Mouse (Mus musculus): Measurements from ENCODE around the gene Cx3cr1.
"Not testable (repeated sequence)": the region's sequence is repeated elsewhere in the genome, so short reads cannot be mapped to it uniquely, and the experiment has no call there.

Gene Cx3cr1

DNA sequence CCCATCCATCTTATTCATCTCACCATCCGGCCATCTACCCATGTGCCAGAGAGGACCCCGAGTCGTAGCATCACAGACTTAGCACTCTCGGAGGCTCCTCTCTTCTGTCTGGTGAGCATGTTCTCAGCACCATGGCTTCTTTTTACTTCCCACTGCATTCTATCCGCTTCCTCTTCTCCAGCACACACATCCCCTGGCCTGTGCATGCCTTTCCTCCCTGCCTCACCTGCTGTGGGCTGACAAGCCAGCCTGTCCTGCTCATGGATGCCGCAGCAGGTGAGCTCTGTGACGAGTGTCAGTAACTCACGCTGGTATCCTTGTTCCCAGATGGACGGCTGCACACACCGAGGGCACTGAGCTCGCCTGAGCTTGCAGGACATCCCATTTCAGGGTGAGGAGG is at the start of gene Cx3cr1:
Cx3cr1 (minus strand) TSS at position 101 of the 400 bp plus-strand sequence.
- DNase-seq, result no peak

DNA sequence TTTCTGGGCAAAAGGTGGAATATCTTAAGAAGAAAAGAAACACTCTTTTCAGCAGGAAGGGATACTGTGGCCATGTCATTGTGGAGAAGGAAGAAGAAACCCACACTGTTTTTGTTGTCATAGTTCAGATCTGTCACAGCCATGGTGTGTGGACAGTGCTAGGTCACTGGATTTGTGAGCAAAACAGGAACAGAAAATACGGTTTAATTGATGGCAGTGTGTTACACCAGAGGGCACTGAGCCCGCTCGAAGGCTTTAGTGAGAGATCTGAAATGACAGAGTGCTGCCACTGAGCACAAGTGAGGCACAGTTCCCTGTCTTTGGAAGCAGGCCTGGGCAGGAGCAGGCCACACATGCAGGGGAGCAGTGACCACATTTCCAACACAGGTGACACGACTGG is 48.5 kb upstream of the Cx3cr1 start:
- DNase-seq, result no peak

DNA sequence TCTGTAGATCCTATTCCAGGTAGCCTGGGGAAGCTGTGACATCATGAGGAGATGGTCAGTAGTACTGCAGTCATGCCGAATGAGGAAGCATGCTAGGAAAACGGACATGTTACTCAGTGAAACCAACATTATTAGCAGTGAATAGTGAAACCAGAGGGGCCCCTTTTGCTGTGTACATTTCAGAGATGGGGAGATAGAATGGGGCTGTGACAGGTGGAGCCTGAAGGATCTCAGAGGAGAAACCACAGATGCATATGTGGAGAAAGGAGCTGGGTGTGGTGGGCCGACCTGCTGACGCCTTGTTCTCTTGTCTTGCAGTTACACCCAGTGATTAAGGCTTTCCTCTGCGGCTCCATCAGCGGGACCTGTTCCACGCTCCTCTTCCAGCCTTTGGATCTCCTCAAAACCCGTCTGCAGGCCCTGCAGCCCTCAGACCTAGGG is 46.5 kb upstream of the Cx3cr1 start:
- no peak for DNase-seq

DNA sequence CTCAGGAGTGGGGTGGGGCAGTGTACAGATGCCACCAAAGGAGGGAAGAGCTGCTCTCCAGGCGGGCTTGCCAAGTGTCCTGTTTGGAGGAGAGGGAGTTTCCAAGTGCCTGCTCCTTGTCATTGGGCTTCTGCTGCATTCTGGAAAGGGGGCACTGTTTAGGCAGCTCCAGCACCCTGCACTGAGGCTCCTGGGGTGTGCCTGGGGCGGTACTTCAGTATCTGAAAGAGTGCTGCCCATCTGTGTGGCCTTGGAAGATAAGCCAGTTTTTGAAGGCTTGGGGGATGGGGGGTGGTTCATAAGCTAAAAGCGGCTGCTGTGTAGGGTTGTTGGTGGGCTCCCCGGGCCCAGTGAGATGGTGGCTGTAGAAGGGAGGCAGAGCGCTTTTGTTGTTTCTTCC is 45.9 kb upstream of the Cx3cr1 start:
- DNase-seq, result no peak

DNA sequence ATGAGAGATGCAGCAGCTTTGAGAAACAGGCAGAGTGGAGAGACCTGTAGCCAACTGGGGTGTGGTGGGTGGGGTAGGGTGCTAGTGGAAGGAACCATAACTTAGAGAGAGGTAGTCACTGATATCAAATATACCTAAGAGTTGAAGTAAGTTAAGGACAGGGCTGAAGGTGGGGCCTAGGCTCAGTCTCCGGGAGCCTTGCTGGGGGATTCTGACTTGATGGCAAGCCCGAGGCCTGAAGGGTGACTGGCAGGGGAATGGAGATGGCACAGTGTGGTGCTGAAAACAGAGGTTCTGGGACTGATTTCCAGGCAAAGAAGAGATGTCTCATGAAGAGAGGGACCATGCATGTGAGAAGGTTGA is 45.1 kb upstream of the Cx3cr1 start:
- DNase-seq, result no peak

DNA sequence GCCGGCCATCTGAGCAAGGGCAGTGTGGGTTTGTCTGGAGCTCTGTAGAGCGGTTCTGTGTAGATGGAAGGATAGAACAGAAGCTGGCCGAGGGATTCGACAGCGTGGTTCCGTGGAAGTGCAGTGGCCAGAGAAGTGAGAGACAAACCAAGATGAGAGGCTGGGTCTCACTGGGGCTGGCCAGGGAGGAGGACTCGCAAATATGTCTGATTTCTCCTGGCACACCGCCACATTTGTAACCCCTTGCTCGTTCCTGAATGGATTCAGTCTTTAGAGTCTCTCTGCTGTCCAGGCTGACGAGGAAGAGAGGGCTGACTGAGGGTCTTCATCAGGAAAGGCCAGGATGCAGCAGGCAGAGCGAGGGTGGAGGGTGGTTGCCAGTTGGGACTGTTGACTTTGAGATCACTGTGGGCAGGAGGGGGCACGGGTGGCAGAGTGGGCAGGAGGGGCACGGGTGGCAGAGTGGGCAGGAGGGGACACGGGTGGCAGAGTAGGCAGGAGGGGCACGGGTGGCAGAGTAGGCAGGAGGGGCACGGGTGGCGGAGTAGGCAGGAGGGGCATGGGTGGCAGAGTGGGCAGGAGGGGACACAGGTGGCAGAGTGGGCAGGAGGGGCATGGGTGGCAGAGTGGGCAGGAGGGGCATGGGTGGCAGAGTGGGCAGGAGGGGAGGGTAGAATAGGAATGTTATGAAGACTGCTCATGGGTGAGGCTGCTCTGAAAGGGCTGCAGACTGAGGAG is 44.5 kb upstream of the Cx3cr1 start:
- DNase-seq, result no peak

DNA sequence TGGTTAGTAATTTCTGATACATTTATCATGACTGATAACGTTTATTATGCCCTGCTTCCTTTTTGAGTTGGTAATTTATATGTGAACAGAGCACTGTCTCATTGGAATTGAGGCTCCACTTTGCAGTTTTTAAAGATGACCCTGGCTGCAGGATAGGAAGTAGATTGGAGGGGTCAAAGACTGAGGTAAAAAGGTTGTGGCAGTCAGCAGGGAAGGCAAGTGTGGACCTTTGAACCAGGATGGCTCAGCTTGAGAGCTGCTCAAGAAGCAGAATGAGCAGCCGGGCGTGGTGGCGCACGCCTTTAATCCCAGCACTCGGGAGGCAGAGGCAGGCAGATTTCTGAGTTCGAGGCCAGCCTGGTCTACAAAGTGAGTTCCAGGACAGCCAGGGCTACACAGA is 43.8 kb upstream of the Cx3cr1 start:
- DNase-seq, result no peak

DNA sequence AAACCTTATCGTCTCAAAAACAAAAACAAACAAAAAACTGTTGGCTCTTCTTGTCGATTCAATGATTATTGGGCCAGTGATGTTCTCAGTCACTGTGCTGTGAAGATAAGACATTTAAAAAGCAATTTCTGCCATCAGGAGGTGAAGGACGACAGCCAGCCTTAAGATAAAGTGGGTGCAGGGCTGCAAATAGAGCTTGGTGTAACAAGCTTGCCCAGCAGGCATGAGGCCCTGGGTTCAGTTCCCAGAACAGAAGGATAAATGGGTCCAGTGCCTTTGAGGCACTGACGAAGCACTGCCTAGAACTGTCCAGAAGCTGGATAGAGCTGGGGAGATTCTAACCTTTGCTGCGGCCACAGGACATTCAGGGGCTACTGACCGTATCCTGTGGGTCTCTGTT is 42.8 kb upstream of the Cx3cr1 start:
- no peak for DNase-seq

DNA sequence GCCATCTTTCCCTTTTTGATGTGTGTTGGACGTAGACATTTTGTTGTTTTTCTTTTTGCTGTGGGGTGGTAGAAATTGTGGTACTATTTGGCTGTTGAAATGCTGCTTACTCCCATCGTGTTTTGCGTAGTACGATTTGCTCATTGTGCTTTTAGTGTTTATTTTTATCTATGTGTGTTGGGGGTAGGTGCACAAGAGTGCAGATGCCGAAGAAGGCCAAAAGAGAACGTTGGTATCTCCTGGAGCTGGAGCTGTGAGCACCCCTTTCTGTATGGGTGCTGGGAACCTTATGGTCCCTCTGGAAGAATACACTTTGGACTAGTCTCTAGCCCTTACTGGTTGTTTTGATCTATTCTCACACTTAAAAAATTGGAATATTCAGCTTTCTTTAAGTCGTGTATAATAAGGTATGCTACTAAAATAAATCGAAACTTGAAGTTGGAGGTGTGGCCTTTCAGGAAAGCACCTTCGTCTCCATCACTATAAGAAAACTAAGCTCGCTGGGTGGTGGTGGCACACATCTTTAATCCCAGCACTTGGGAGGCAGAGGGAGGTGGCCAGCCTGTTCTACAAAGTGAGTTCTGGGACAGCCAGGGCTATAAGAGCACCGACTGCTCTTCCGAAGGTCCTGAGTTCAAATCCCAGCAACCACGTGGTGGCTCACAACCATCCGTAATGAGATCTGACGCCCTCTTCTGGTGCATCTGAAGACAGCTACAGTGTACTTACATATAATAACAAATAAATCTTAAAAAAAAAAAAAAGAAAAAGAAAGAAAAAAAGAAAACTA is 41.7 kb upstream of the Cx3cr1 start:
- DNase-seq, result no peak

DNA sequence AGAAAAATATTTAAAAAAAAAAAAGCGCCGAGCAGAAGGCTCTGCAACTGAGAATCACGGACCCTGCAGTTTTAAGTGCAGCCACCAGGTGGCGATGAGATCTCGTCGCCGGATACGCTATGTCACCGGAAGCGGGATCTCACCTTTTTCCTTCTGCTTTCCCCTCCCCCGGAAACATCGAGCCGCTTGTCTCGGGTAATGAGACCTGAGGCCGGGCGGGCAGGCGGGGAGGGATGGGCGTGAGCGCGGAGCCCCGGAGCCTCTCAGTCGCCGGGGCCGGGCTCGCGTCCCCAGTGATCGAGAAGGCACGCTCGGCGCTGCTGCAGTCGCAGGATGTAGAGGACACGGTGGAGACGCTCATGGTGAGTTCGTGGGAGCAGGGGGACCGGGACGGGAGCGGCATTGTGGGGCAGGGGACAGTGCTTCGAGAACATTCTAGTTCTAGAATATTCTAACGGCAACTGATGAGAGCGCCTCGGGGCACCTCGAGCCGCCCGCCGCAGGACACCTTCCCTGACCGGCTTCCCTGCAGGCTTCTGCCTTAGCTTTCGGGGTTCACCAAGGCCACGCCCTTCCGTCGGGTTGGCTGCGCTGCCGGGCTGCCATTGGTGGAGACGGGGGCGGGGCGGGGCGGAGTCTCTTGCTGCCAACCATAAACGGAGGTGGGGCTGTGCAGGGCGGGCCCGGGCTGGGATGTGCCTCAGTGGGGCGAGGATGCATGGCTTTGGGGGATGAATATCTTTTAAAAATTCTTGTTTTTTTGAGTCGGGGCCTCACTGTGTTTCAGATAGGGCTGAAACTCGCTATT is 40.7 kb upstream of the Cx3cr1 start, which contains the start of gene Slc25a38:
Slc25a38 (plus strand) TSS at position 164 of the 808 bp plus-strand sequence.
- peak; percentile 96 to 97 for DNase-seq

DNA sequence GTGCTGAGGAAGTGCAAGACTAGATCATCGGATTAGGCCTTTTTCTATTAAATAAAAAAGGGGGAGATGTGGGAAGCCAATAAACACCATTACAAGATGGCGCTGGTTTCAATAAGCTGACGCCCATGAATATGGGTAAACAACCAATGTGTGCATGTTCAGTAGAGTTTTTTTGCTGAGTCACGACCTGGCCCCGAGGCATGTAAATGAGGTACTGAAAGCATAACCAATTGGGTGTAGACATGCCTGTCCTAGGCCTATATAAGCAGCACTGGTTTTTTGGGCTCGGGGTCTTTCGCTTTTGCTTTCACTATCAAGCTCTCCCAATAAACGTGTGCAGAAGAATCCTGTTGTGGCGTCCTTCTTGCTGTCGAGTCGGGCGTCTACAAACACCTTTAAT is 39.3 kb upstream of the Cx3cr1 start:
- DNase-seq, result not testable (repeated sequence)

DNA sequence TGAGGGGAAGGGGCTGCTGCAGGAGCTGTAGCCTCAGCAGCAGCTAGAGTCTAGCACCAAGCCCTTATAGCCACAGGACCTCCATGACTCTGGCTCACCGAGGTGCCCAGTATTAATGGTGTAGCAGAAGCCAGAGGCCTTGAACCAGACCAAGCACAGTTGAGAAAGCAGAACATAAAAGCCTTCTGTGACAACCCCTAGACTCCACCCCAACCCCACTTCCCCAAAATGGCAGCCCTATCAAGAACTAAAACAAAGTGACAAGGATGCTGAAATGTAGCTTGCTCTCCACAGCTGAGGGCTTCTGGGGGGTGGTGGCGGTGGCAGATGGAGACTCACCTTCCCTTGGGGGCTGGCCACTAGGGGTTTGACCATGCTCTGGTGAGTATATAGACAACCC is 31.5 kb upstream of the Cx3cr1 start:
- DNase-seq, result no peak

DNA sequence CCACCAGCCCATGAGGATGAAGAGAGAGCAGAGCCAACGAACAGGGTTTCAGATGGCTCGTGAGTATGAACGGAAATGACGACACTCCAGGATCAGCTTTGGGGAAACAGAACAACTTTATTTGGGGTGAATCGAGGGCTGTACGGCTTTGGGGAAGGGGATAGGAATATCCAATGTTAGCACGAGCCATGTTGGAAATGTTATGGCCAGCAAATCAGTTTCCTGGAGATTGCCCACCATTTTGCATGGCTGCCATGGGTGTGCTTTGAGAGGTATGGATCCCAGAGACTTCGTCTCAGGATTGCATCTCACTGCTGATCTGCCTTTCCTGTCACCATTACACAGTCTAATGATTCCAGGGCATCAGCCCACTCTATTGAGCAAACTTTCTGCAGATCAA is 29.6 kb upstream of the Cx3cr1 start:
- no peak for DNase-seq

DNA sequence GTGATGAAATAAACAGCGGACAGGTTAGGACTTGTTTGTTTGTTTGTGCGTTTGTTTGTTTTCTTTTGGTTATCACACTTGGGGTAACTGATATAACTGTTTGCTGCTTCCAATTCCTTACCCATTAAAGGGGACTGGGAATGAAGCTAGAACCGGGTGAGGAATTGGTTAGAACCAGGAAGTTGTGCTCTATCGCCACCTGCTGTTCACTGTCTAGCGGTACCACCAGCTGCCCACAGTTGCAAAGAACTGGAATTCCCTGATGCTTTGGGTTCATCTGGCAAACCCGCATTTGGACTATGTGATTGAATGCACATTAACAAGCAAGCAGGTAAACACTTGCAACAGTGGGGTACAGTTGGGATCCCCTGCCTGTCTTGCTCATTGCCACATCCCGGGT is 29.0 kb upstream of the Cx3cr1 start:
- peak; percentile 69 to 75 for DNase-seq

DNA sequence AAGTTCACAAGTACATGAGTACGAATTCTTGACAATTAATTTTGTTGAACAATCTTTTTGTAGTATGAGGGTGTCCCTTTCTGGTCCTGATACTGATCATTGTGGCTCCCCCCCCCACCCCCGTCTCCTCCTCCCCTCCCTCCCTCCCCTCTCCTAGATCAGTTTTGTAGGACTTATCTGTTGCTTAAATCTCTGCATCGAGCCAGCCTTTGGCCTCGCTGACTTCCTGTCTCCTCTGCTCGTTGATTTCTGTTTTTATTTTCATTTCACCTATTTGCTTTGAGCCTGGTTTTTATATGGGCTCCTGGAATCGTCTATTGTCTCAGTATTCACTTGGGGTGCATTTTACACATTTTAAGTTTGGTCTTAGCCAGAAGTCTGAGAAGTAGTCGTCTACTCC is 26.2 kb upstream of the Cx3cr1 start:
- DNase-seq, result no peak

DNA sequence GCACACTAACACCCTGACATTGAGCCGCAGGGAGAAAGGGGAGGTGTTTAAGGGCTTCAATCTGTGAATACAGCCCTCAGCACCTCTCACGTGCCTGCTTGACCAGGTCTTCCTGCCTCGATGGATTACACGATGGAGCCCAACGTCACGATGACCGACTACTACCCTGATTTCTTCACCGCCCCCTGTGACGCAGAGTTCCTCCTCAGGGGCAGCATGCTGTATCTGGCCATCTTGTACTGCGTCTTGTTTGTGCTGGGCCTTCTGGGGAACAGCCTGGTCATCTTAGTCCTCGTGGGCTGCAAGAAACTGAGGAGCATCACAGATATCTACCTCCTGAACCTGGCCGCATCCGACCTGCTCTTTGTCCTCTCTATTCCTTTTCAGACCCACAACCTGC is 24.0 kb upstream of the Cx3cr1 start:
- no peak for DNase-seq

DNA sequence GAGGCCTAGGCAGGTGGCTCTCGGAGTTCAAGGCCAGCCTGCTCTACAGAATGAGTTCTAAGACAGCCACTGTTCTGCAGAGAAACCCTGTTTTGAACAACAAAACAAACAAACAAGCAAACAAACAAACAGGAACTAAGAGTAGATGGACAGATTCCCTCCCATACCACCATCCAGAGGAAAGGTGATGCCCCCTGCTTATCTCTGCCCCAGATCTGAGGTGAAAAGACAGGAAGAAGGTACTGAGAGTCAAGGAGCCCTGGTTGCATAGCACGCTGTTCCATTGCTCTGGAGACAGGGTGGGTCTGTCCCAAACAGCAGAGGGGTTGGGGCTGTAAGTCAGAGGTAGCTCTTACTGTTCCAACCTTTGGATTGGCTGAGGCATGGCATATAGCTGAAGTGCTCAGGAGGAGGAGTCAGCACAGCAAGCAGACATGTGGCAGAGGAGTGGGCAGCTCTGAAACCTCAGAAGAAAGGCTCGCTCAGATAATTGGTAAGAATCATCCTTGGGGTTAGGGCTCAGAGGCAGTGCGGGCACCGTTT is 22.1 kb upstream of the Cx3cr1 start, which contains the start of gene Ccr8:
Ccr8 (plus strand) TSS at position 419 of the 543 bp plus-strand sequence.
- no peak for DNase-seq

DNA sequence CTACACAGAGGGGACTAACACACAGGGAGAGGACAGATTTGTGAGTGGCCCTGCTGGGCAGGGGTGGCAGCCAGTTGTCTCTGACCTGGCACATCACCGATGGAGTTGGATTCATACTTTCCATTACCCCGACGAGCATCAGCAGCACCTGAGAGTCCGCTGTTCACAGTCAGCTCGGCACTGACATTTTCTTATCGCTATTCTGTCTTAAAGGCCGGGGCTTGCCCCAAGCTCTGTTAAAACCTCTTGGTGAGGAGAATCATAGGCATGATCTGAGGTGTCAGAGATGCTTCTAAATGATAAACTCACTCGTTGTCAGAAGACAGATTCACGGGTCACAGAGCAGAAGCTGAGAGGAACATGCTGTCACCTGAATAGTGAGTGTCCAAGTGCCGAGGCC is 21.4 kb upstream of the Cx3cr1 start:
- no peak for DNase-seq

DNA sequence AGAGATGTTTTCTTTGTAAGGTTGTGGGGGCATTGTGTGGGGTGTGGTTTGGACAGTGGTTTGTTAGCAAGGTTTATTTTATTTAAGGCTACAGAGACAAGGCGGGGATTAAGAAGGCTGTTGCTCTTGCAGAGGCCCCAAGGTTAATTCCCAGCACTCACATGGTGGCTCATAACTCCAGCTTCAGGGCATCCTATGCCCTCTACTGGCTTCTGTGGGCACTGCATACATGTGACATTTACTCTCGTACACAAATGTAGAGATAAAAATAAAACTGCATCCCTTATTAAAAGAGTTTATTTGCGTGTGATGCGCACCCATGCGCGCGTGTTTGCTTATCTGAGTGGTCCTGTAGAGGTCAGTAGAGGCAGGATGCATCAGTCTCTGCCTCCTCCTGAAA is 19.4 kb upstream of the Cx3cr1 start:
- no peak for DNase-seq

DNA sequence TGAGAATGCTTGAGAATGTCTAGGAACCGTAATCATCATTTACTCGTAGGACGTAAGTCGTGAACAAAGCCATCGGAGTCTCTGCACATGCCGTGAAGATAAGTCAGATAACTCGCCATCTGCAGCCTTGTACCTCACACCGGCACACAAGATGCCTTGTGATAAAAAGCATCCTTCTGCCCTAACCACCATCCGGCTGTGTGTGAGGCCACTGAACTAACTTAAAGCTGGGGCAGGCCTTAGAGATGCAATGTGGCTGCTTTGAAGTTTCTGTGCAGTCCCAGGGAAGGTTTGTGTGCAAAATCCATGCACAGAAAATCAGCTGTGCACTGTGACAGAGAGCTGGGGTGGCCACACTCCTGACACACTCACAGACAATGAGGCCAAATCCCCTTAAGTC is 14.7 kb upstream of the Cx3cr1 start:
- DNase-seq, result no peak

DNA sequence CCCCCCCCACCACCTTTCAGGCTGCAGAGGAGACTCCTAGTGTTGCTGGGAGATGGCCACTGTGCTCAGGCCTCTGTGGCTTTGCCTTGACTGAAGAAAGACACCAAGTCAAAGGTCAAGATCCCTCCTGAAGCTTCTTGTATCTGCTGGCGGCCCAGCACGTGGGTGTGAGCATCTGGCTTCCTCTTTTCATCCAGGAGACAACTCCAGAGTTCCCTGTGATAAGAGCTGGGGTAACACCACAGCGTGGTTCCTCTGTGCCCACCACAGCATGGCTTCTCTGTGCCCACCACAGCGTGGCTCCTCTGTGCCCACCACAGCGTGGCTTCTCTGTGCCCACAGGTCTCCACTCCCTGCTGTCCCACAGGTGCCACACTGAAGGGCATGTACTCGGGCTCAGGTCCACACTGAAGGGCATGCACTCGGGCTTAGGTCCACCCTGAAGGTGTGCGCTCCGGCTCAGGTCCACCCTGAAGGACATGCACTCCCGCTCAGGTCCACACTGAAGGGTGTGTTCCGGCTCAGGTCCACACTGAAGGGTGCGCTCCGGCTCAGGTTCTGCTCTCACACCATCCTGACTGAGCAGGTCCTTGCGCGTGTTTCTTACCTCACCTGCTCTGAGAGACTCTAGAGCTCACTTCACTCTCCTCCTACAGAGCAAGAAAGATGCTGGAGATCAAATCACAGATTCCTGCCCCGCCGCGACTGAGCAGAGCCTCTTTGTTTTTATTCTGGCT is 13.6 kb upstream of the Cx3cr1 start:
- no peak for DNase-seq

DNA sequence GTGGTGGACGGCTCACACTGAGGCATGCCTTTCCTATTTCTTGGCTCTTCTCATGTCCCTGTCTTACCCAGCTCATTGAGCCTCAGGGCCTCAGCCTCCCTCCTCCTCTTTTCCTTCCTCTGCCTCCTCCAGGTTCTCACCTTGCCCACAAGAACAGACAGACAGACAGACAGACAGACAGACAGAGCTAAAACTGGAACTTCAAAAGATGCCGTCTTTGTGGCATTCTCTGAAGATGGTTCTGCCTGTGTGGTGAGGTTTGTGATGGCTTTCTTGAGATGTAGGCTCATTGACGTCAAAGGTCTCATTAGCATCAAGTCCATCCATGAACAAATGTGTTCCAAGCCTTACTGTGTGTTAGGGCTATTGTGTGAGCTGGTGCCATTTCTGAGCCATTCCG is 13.0 kb upstream of the Cx3cr1 start:
- no peak for DNase-seq
